Mouse (Mus musculus) embryonic facial prominence, embryonic 14.5 days (tissue): ENCODE measurements around the gene Bsnd. TPM values are rescaled to one million over a fixed set of nuclear protein-coding genes. Genes with fewer than 3 reads are reported as not detected.
A peak's percentile ranks its signal among the peaks of the same experiment; 100 is the strongest.

Experiments
- ATAC-seq: fragments of 200-750 bp; cut with Nextera tagmentation; 2 replicates; pipeline ENCODE4 v1.8.0; 2017; ENCODE audit warnings: low read depth, moderate number of reproducible peaks, moderate TSS enrichment
- DNase-seq: peaks from one replicate; pipeline ENCODE4 v3.0.0-alpha.2; 2015; ENCODE audit warnings: low spot score
- H3K27ac ChIP-seq: fragments of 300-500 bp; sonication (generic); replicated peaks from 2 replicates; pipeline ENCODE4 v1.5.1; 2014; ENCODE audit warnings: low read depth, mild to moderate bottlenecking, low read length, moderate library complexity
- H3K27me3 ChIP-seq: fragments of 300-500 bp; sonication (generic); replicated peaks from 2 replicates; pipeline ENCODE4 v1.6.1; 2014; ENCODE audit warnings: low read length; ENCODE audit not compliant: control insufficient read depth, insufficient read depth
- H3K36me3 ChIP-seq: fragments of 300-500 bp; sonication (generic); 2 replicates; pipeline ENCODE4 v1.6.1; 2014; ENCODE audit warnings: low read length, mixed read lengths; ENCODE audit not compliant: control insufficient read depth, insufficient read depth
- H3K4me1 ChIP-seq: fragments of 300-500 bp; sonication (generic); 2 replicates; pipeline ENCODE4 v1.6.1; 2014; ENCODE audit warnings: antibody characterized with exemption, low read length; ENCODE audit not compliant: control insufficient read depth, insufficient read depth
- H3K4me2 ChIP-seq: fragments of 300-500 bp; sonication (generic); 2 replicates; pipeline ENCODE4 v1.6.1; 2014; ENCODE audit warnings: low read depth, mild to moderate bottlenecking, low read length, moderate library complexity, mixed read lengths
- H3K4me3 ChIP-seq: fragments of 300-500 bp; sonication (generic); 2 replicates; pipeline ENCODE4 v1.5.1; 2014; ENCODE audit warnings: low read depth, mild to moderate bottlenecking, low read length
- H3K9ac ChIP-seq: fragments of 300-500 bp; sonication (generic); 2 replicates; pipeline ENCODE4 v1.6.1; 2014; ENCODE audit warnings: low read depth, mild to moderate bottlenecking, low read length, moderate library complexity, mixed read lengths
- H3K9me3 ChIP-seq: fragments of 300-500 bp; sonication (generic); 2 replicates; pipeline ENCODE4 v1.6.1; 2016; ENCODE audit warnings: low read length; ENCODE audit not compliant: control insufficient read depth
- whole genome bisulfite sequencing: fragments of 180-500 bp; shearing (Covaris S2); extraction: QIAGEN DNeasy Blood & Tissue Kit; methylation state at CpG from one replicate; pipeline ENCODE4 v1.1.7; 2014; 5-methylcytosine and 5-hydroxymethylcytosine counted together
- polyA plus RNA-seq: library from polyadenylated mRNA; unstranded; fragments of >200 nt; fragmentation: Nextera tagmentation; extraction: Ambion mirVana; gene quantifications from 2 replicates; pipeline ENCODE4 v1.2.1, GENCODE M21; 2014

Gene Bsnd
- 0.15 TPM in 1 of 2 replicates, not detected in the other for polyA plus RNA-seq

- no peak for ATAC-seq
Measured at GRCm38 (mm10) chr4:106492116-106492515, at the start of gene Bsnd. TSS of gene Bsnd (minus strand) at chr4:106492283.

GRCm38 (mm10) chr4:106541491-106541890 is 49.4 kb upstream of the Bsnd start:
- no peak for ATAC-seq
- 55% methylated on average over 3 of the region's 3 CpGs for WGBS
- no peak for DNase-seq

More at GRCm38 (mm10) chr4:106492116-106492515, at the start of gene Bsnd:
- H3K9me3 ChIP-seq = no peaks in the 10 kb centered on the region
- DNase-seq = no peak
- H3K9ac ChIP-seq = no peak within 1 kb of the TSS
- WGBS = 53% methylated on average over 3 of the region's 3 CpGs
- no peak within 1 kb of the TSS for H3K27ac ChIP-seq
- H3K4me3 ChIP-seq = no peak within 1 kb of the TSS
- no peaks in the 10 kb centered on the region for H3K4me1 ChIP-seq
- no peaks in the 10 kb centered on the region for H3K36me3 ChIP-seq
- no peak within 1 kb of the TSS for H3K4me2 ChIP-seq
- H3K27me3 ChIP-seq = no peaks in the 10 kb centered on the region

GRCm38 (mm10) chr4:106539756-106540155 is 47.7 kb upstream of the Bsnd start:
- H3K27me3 ChIP-seq = no peaks in the 10 kb centered on the region
- 85% methylated on average over 5 of the region's 5 CpGs for WGBS
- H3K4me2 ChIP-seq = no peak overlapping the region
- no peak overlapping the region for H3K9ac ChIP-seq
- H3K4me3 ChIP-seq = no peak overlapping the region
- ATAC-seq = no peak
- no peaks in the 10 kb centered on the region for H3K36me3 ChIP-seq
- DNase-seq = no peak
- no peak overlapping the region for H3K27ac ChIP-seq
- H3K9me3 ChIP-seq = no peaks in the 10 kb centered on the region
- no peaks in the 10 kb centered on the region for H3K4me1 ChIP-seq

More at GRCm38 (mm10) chr4:106541491-106541890, 49.4 kb upstream of the Bsnd start:
- no peaks in the 10 kb centered on the region for H3K9me3 ChIP-seq
- H3K27me3 ChIP-seq = no peaks in the 10 kb centered on the region
- no peak overlapping the region for H3K9ac ChIP-seq
- no peaks in the 10 kb centered on the region for H3K36me3 ChIP-seq
- no peak overlapping the region for H3K27ac ChIP-seq
- H3K4me2 ChIP-seq = no peak overlapping the region
- no peak overlapping the region for H3K4me3 ChIP-seq
- H3K4me1 ChIP-seq = no peaks in the 10 kb centered on the region

- Histone ChIP-seq H3K9me3 (no peaks in the 10 kb centered on the region), H3K4me2 (no peak overlapping the region), H3K27ac (no peak overlapping the region), H3K27me3 (no peaks in the 10 kb centered on the region), H3K36me3 (no peaks in the 10 kb centered on the region), H3K9ac (no peak overlapping the region), H3K4me1 (no peaks in the 10 kb centered on the region), H3K4me3 (no peak overlapping the region)
- no peak for ATAC-seq
- no peak for DNase-seq
- WGBS = 68% methylated on average over 7 of the region's 7 CpGs
Measured at GRCm38 (mm10) chr4:106534256-106534655, 42.2 kb upstream of the Bsnd start.

- H3K9ac ChIP-seq = no peak overlapping the region
- H3K4me1 ChIP-seq = no peaks in the 10 kb centered on the region
- no peak overlapping the region for H3K4me3 ChIP-seq
- H3K27me3 ChIP-seq = no peaks in the 10 kb centered on the region
- H3K36me3 ChIP-seq = no peaks in the 10 kb centered on the region
- H3K4me2 ChIP-seq = no peak overlapping the region
- 52% methylated on average over 7 of the region's 7 CpGs for WGBS
- H3K27ac ChIP-seq = no peak overlapping the region
- no peaks in the 10 kb centered on the region for H3K9me3 ChIP-seq
- DNase-seq (no peak), ATAC-seq (no peak)
Measured at GRCm38 (mm10) chr4:106533421-106534080, 41.5 kb upstream of the Bsnd start.

GRCm38 (mm10) chr4:106530113-106530482 is 38.0 kb upstream of the Bsnd start:
- Histone ChIP-seq H3K9ac (no peak overlapping the region), H3K27me3 (no peaks in the 10 kb centered on the region), H3K4me2 (no peak overlapping the region), H3K36me3 (no peaks in the 10 kb centered on the region), H3K9me3 (no peaks in the 10 kb centered on the region), H3K4me1 (no peaks in the 10 kb centered on the region), H3K27ac (no peak overlapping the region), H3K4me3 (no peak overlapping the region)
- 0 out of 2 replicates have a peak, but pooled peaks have one; percentile 20 for ATAC-seq
- DNase-seq = no peak
- 60% methylated on average over 9 of the region's 9 CpGs for WGBS

GRCm38 (mm10) chr4:106529375-106530112 is 37.5 kb upstream of the Bsnd start:
- peak; percentile 97 for ATAC-seq
- peak overlapping the region; percentile 23 for H3K4me3 ChIP-seq

GRCm38 (mm10) chr4:106527856-106528547 is 35.9 kb upstream of the Bsnd start:
- Histone ChIP-seq H3K36me3 (no peaks in the 10 kb centered on the region), H3K27me3 (no peaks in the 10 kb centered on the region), H3K9ac (no peak overlapping the region), H3K4me2 (no peak overlapping the region), H3K9me3 (no peaks in the 10 kb centered on the region), H3K27ac (no peak overlapping the region), H3K4me3 (no peak overlapping the region), H3K4me1 (no peaks in the 10 kb centered on the region)
- 62% methylated on average over 7 of the region's 7 CpGs for WGBS
- DNase-seq (no peak), ATAC-seq (no peak)

More at GRCm38 (mm10) chr4:106529375-106530112, 37.5 kb upstream of the Bsnd start:
- H3K4me2 ChIP-seq = peak overlapping the region; percentile 60
- H3K9me3 ChIP-seq = no peaks in the 10 kb centered on the region
- WGBS = 13% methylated on average over 17 of the region's 17 CpGs
- H3K36me3 ChIP-seq = no peaks in the 10 kb centered on the region
- no peak overlapping the region for H3K27ac ChIP-seq
- H3K27me3 ChIP-seq = no peaks in the 10 kb centered on the region
- H3K9ac ChIP-seq = peak overlapping the region; percentile 53
- H3K4me1 ChIP-seq = no peaks in the 10 kb centered on the region
- DNase-seq = peak; percentile 97
